Comparison of ENCODE assay signal across 9 mouse cellular contexts in the genomic region with DNA sequence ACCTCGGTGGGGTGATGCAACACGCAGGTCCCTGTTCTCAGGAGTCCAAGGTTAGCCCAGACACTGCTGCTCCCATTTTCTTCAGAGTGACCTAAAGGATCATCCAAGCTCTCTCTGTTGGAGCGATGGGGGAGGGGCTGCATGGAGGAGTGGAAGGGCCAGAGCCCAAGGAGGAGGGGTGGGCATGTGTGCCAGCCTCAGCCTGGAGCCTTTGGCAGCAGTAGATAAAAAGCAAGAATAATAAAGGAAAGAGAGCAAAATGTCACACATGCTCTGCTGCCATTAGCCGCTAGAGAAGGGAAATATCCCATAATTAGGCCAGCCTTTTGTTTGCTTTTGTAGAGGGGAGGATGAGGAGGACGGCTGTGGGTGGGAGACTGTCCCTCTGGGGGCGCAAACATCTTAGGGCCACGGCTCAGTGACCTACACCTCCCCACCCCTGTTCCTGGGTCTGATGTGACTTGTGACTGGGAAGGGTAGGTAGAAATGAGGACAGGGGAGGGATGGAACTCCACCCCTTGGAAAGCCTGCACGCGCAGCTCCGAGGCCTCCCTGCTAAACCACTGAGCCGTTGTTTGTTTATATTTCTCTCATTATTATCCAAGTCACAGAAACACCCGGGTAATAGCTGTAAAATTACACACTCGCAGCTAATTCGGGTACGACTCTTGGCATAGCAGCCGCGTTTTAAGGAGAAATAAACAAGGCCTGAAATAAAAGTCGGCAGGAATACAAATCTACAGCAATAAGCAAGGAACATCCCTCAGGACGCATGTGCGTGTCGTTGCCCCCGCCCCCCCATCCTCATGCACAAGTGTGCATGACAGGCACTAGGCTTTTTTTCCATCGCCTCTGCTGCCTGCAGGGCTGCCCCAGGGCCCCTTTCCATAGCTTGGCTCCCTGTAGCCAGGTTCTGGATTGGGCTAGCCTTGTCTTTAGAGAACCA.
DNase-seq lines count a peak whose midpoint lies in the region; ATAC-seq and TF ChIP-seq lines count a peak whose summit lies in the region.
"Had no signal": no experiment of that assay in that cellular context is flagged by ENCODE, and none has a peak within 500 bp of the region (broad histone marks: within the 10 kb centered on the region; RNA-seq: fewer than 3 reads in every experiment).

No protein-coding gene starts in this region.

- no peak for TF ChIP-seq CTCF in lung, postnatal 0 days (IDR thresholded peaks at IDR 0.05)
- TF ChIP-seq CTCF in lung, adult 2 months (IDR thresholded peaks at IDR 0.05; ENCODE audit: insufficient read depth, low read length) = no peak

- peak overlapping the region; percentile 31 for H3K4me2 ChIP-seq in lung, postnatal 0 days (replicated peaks; ENCODE audit: low read depth, low read length)
- peak overlapping the region; percentile 33 for H3K4me2 ChIP-seq in kidney, embryonic 16.5 days (replicated peaks; ENCODE audit: low read depth, low read length)
- peak overlapping the region; percentile 19; the same call in 1 of the 2 replicates for H3K4me2 ChIP-seq in stomach, embryonic 14.5 days (replicated peaks; ENCODE audit: low read depth, low read length)

- no peaks in the 10 kb centered on the region for H3K9me3 ChIP-seq in lung, postnatal 0 days (ENCODE audit: low read length)
- no peaks in the 10 kb centered on the region for H3K9me3 ChIP-seq in kidney, embryonic 16.5 days (ENCODE audit: low read length)
- H3K9me3 ChIP-seq in stomach, embryonic 14.5 days (ENCODE audit: control insufficient read depth, low read depth, low read length) = no peaks in the 10 kb centered on the region

- no peak for TF ChIP-seq POLR2A in lung, adult 2 months (IDR thresholded peaks at IDR 0.05; ENCODE audit: borderline replicate concordance, extremely low read depth, low read depth, low read length)

- WGBS in lung, postnatal 0 days = 34% methylated on average over 23 of the region's 23 CpGs
- WGBS in lung, adult 2 months = 36% methylated on average over 23 of the region's 23 CpGs
- WGBS in kidney, embryonic 16.5 days = 25% methylated on average over 23 of the region's 23 CpGs
- WGBS in stomach, embryonic 14.5 days = 40% methylated on average over 23 of the region's 23 CpGs

- H3K9ac ChIP-seq in lung, postnatal 0 days (replicated peaks; ENCODE audit: low read depth) = no peak overlapping the region
- peak overlapping the region; percentile 24; the same call in 1 of the 2 replicates for H3K9ac ChIP-seq in kidney, embryonic 16.5 days (replicated peaks; ENCODE audit: low read length)
- H3K9ac ChIP-seq in stomach, embryonic 14.5 days (replicated peaks; ENCODE audit: low read depth, low read length) = no peak overlapping the region

- DNase-seq in cerebellum, postnatal 10 days = peak; percentile 86 to 91
- DNase-seq in cerebellum, adult 9-10 months = no peak
- no peak for DNase-seq in lung, postnatal 0 days (ENCODE audit: low spot score)
- no peak for DNase-seq in lung, adult 2 months
- no peak for DNase-seq in urinary bladder, postnatal 4 days (ENCODE audit: low spot score in 2 of 2)
- DNase-seq: thymus, postnatal 36 days had no signal

- H3K4me1 ChIP-seq in lung, postnatal 0 days (ENCODE audit: insufficient read depth, low read depth, low read length) = no peaks in the 10 kb centered on the region
- no peaks in the 10 kb centered on the region for H3K4me1 ChIP-seq in lung, adult 2 months (ENCODE audit: control insufficient read depth, insufficient read depth, low read length)
- peaks cover 9% of the 10 kb centered on the region; the same call in 1 of the 2 replicates for H3K4me1 ChIP-seq in kidney, embryonic 16.5 days (ENCODE audit: insufficient read depth, low read length)
- H3K4me1 ChIP-seq in stomach, embryonic 14.5 days (ENCODE audit: control insufficient read depth, insufficient read depth, low read length) = 0 out of 2 replicates have a peak, but pooled peaks cover 4% of the 10 kb centered on the region

- ATAC-seq in lung, postnatal 0 days = peak; percentile 19; the same call in 1 of the 2 replicates
- ATAC-seq in kidney, embryonic 16.5 days (ENCODE audit: low FRiP score, low TSS enrichment) = peak; percentile 73
- no peak for ATAC-seq in stomach, embryonic 14.5 days (ENCODE audit: insufficient number of reproducible peaks, insufficient read depth, low FRiP score, low read depth)
- ATAC-seq in CD4-positive, CD25-positive, alpha-beta regulatory T cell, adult 4 months = no peak

- H3K4me3 ChIP-seq in lung, postnatal 0 days (ENCODE audit: low read depth, low read length) = no peak overlapping the region
- no peak overlapping the region for H3K4me3 ChIP-seq in lung, adult 2 months (replicated peaks; ENCODE audit: extremely low read depth, low read depth, low read length)
- H3K4me3 ChIP-seq in kidney, embryonic 16.5 days (ENCODE audit: low read length) = peak overlapping the region; percentile 8; the same call in 1 of the 2 replicates
- H3K4me3 ChIP-seq in stomach, embryonic 14.5 days (ENCODE audit: low read depth, low read length) = no peak overlapping the region

- H3K27me3 ChIP-seq in lung, postnatal 0 days (replicated peaks; ENCODE audit: insufficient read depth, low read length) = no peaks in the 10 kb centered on the region
- no peaks in the 10 kb centered on the region for H3K27me3 ChIP-seq in kidney, embryonic 16.5 days (ENCODE audit: insufficient read depth, low read length)
- H3K27me3 ChIP-seq in stomach, embryonic 14.5 days (ENCODE audit: control insufficient read depth, insufficient read depth, low read length) = no peaks in the 10 kb centered on the region

- TF ChIP-seq EP300 in lung, postnatal 0 days (IDR thresholded peaks at IDR 0.05) = no peak

- no peaks in the 10 kb centered on the region for H3K36me3 ChIP-seq in lung, postnatal 0 days (ENCODE audit: insufficient read depth, low read length)
- no peaks in the 10 kb centered on the region for H3K36me3 ChIP-seq in kidney, embryonic 16.5 days (ENCODE audit: insufficient read depth, low read length)
- no peaks in the 10 kb centered on the region for H3K36me3 ChIP-seq in stomach, embryonic 14.5 days (ENCODE audit: control insufficient read depth, insufficient read depth, low read length)

- H3K27ac ChIP-seq in lung, postnatal 0 days (ENCODE audit: low read length) = no peak overlapping the region
- H3K27ac ChIP-seq in kidney, embryonic 16.5 days (ENCODE audit: low read length) = no peak overlapping the region
- H3K27ac ChIP-seq in stomach, embryonic 14.5 days (ENCODE audit: low read length) = no peak overlapping the region

Comparison
In these comparisons a context has a peak if more than half of its experiments do, and no peak if none do; other contexts are left out.
1. DNase-seq: peak in cerebellum, postnatal 10 days (2 of 2); none in cerebellum, adult 9-10 months (single experiment), lung, postnatal 0 days (single experiment), lung, adult 2 months (single experiment) and urinary bladder, postnatal 4 days (0 of 2).
2. ATAC-seq: peak in lung, postnatal 0 days (single experiment) and kidney, embryonic 16.5 days (single experiment); none in stomach, embryonic 14.5 days (single experiment) and CD4-positive, CD25-positive, alpha-beta regulatory T cell, adult 4 months (single experiment).
3. Peak in every context shown above with its lines, with median percentiles within 50 percentile points of each other: H3K4me2 ChIP-seq.